Mouse (Mus musculus) liver, embryonic 16.5 days (tissue): ENCODE results near the gene Ccr5. TPM values are rescaled to one million over a fixed set of nuclear protein-coding genes. Genes with fewer than 3 reads are reported as not detected.
A peak's percentile ranks its signal among the peaks of the same experiment; 100 is the strongest.
"Not testable (repeated sequence)": the region's sequence is repeated elsewhere in the genome, so short reads cannot be mapped to it uniquely, and the experiment has no call there.

Experiments
- ATAC-seq: fragments of 200-750 bp; cut with Nextera tagmentation; 2 replicates; pipeline ENCODE4 v1.8.0; 2017; ENCODE audit warnings: low read depth, mild to moderate bottlenecking, moderate number of reproducible peaks, moderate library complexity
- H3K27ac ChIP-seq: fragments of 300-500 bp; sonication (generic); 2 replicates; pipeline ENCODE4 v1.5.1; 2014; ENCODE audit warnings: mild to moderate bottlenecking, low read length
- H3K27me3 ChIP-seq: fragments of 300-500 bp; sonication (generic); 2 replicates; pipeline ENCODE4 v1.6.1; 2014; ENCODE audit warnings: low read depth, low read length, mixed read lengths; ENCODE audit not compliant: control insufficient read depth, insufficient read depth
- H3K36me3 ChIP-seq: fragments of 300-500 bp; sonication (generic); 2 replicates; pipeline ENCODE4 v1.6.1; 2014; ENCODE audit warnings: mild to moderate bottlenecking; ENCODE audit not compliant: control insufficient read depth, insufficient read depth
- H3K4me1 ChIP-seq: fragments of 300-500 bp; sonication (generic); 2 replicates; pipeline ENCODE4 v1.6.1; 2014; ENCODE audit warnings: low read depth, low read length, mixed read lengths; ENCODE audit not compliant: control insufficient read depth
- H3K4me2 ChIP-seq: fragments of 300-500 bp; sonication (generic); 2 replicates; pipeline ENCODE4 v1.6.1; 2014; ENCODE audit warnings: low read depth, low read length, mixed read lengths
- H3K4me3 ChIP-seq: fragments of 300-500 bp; sonication (generic); 2 replicates; pipeline ENCODE4 v1.5.1; 2014; ENCODE audit warnings: low read depth, mild to moderate bottlenecking, low read length
- H3K9ac ChIP-seq: fragments of 300-500 bp; sonication (generic); 2 replicates; pipeline ENCODE4 v1.6.1; 2014; ENCODE audit warnings: low read depth, low read length
- H3K9me3 ChIP-seq: fragments of 300-500 bp; sonication (generic); replicated peaks from 2 replicates; pipeline ENCODE4 v1.6.1; 2016; ENCODE audit warnings: low read length; ENCODE audit not compliant: control insufficient read depth
- WGBS: fragments of 180-500 bp; shearing (Covaris S2); extraction: QIAGEN DNeasy Blood & Tissue Kit; methylation state at CpG from one replicate; pipeline ENCODE4 v1.1.7; 2014; ENCODE audit not compliant: insufficient replicate concordance; 5-methylcytosine and 5-hydroxymethylcytosine counted together
- polyA plus RNA-seq: library from polyadenylated mRNA; unstranded; fragments of >200 nt; fragmentation: Nextera tagmentation; extraction: Ambion mirVana; gene quantifications from 2 replicates; pipeline ENCODE4 v1.2.1, GENCODE M21; 2015

Gene Ccr5
- 2.2 and 2.6 TPM in 2 replicates for polyA plus RNA-seq

- no peak within 1 kb of the TSS for H3K4me3 ChIP-seq
- no peak within 1 kb of the TSS for H3K9ac ChIP-seq
Observed at GRCm38 (mm10) chr9:124121387-124122184, at the start of gene Ccr5. Ccr5 (plus strand) TSS chr9:124121543.

GRCm38 (mm10) chr9:124079803-124080202 is 41.5 kb upstream of the Ccr5 start:
- no peak overlapping the region for H3K4me3 ChIP-seq
- H3K27ac ChIP-seq, result no peak overlapping the region
- H3K27me3 ChIP-seq, result no peaks in the 10 kb centered on the region
- no peak overlapping the region for H3K9ac ChIP-seq
- no peaks in the 10 kb centered on the region for H3K9me3 ChIP-seq
- ATAC-seq, result no peak
- H3K36me3 ChIP-seq, result no peaks in the 10 kb centered on the region
- H3K4me2 ChIP-seq, result no peak overlapping the region
- WGBS, result 64% methylated on average over 4 of the region's 4 CpGs
- H3K4me1 ChIP-seq, result no peaks in the 10 kb centered on the region

More at GRCm38 (mm10) chr9:124121387-124122184, at the start of gene Ccr5:
- no peaks in the 10 kb centered on the region for H3K27me3 ChIP-seq
- no peaks in the 10 kb centered on the region for H3K36me3 ChIP-seq
- no peaks in the 10 kb centered on the region for H3K4me1 ChIP-seq
- no peak within 1 kb of the TSS for H3K4me2 ChIP-seq
- 47% methylated on average over 3 of the region's 3 CpGs for WGBS
- no peak for ATAC-seq
- H3K27ac ChIP-seq, result no peak within 1 kb of the TSS
- no peaks in the 10 kb centered on the region for H3K9me3 ChIP-seq

GRCm38 (mm10) chr9:124080471-124080870 is 40.9 kb upstream of the Ccr5 start:
- 85% methylated on average over 12 of the region's 13 CpGs for WGBS
- not testable (repeated sequence) for H3K27ac ChIP-seq, H3K4me2 ChIP-seq, H3K27me3 ChIP-seq, H3K9ac ChIP-seq, H3K36me3 ChIP-seq, H3K4me3 ChIP-seq, H3K9me3 ChIP-seq, H3K4me1 ChIP-seq, ATAC-seq

GRCm38 (mm10) chr9:124090441-124090840 is 30.9 kb upstream of the Ccr5 start:
- H3K9ac ChIP-seq, result no peak overlapping the region
- ATAC-seq, result no peak
- 63% methylated on average over 1 of the region's 1 CpGs for WGBS
- H3K4me2 ChIP-seq, result no peak overlapping the region
- no peak overlapping the region for H3K4me3 ChIP-seq
- no peaks in the 10 kb centered on the region for H3K9me3 ChIP-seq
- H3K36me3 ChIP-seq, result no peaks in the 10 kb centered on the region
- H3K27ac ChIP-seq, result no peak overlapping the region
- H3K4me1 ChIP-seq, result no peaks in the 10 kb centered on the region
- H3K27me3 ChIP-seq, result no peaks in the 10 kb centered on the region

- Histone ChIP-seq H3K27ac (no peak overlapping the region), H3K9me3 (no peaks in the 10 kb centered on the region), H3K36me3 (no peaks in the 10 kb centered on the region), H3K4me1 (peaks cover 4% of the 10 kb centered on the region; the same call in 1 of the 2 replicates), H3K9ac (no peak overlapping the region), H3K4me3 (no peak overlapping the region), H3K4me2 (no peak overlapping the region), H3K27me3 (no peaks in the 10 kb centered on the region)
- WGBS, result 59% methylated on average over 1 of the region's 1 CpGs
- ATAC-seq, result no peak
Observed at GRCm38 (mm10) chr9:124099127-124099526, 22.2 kb upstream of the Ccr5 start.

- Histone ChIP-seq H3K36me3 (no peaks in the 10 kb centered on the region), H3K4me2 (no peak overlapping the region), H3K4me1 (peaks cover 4% of the 10 kb centered on the region; the same call in 1 of the 2 replicates), H3K4me3 (no peak overlapping the region), H3K27ac (no peak overlapping the region), H3K27me3 (no peaks in the 10 kb centered on the region), H3K9ac (no peak overlapping the region), H3K9me3 (no peaks in the 10 kb centered on the region)
- ATAC-seq, result no peak
- 35% methylated on average over 1 of the region's 1 CpGs for WGBS
Observed at GRCm38 (mm10) chr9:124100357-124100756, 21.0 kb upstream of the Ccr5 start.

- Histone ChIP-seq H3K27me3 (no peaks in the 10 kb centered on the region), H3K36me3 (no peaks in the 10 kb centered on the region), H3K4me1 (peaks cover 4% of the 10 kb centered on the region; the same call in 1 of the 2 replicates), H3K9me3 (no peaks in the 10 kb centered on the region), H3K27ac (no peak within 1 kb of the TSS), H3K9ac (no peak within 1 kb of the TSS), H3K4me3 (no peak within 1 kb of the TSS), H3K4me2 (no peak within 1 kb of the TSS)
- 68% methylated on average over 4 of the region's 4 CpGs for WGBS
- ATAC-seq, result no peak
Observed at GRCm38 (mm10) chr9:124101723-124102122, 19.6 kb upstream of the Ccr5 start, which contains the start of gene Ccr2. Ccr2 (plus strand) TSS chr9:124101950.

- no peak overlapping the region for H3K9ac ChIP-seq
- H3K4me3 ChIP-seq, result no peak overlapping the region
- peak; percentile 43 for ATAC-seq
- peaks cover 4% of the 10 kb centered on the region; the same call in 1 of the 2 replicates for H3K4me1 ChIP-seq
- H3K4me2 ChIP-seq, result no peak overlapping the region
- no peaks in the 10 kb centered on the region for H3K36me3 ChIP-seq
- H3K27ac ChIP-seq, result no peak overlapping the region
- H3K27me3 ChIP-seq, result no peaks in the 10 kb centered on the region
- H3K9me3 ChIP-seq, result no peaks in the 10 kb centered on the region
- WGBS, result 16% methylated on average over 1 of the region's 1 CpGs
Observed at GRCm38 (mm10) chr9:124103199-124103598, 18.1 kb upstream of the Ccr5 start.

- Histone ChIP-seq H3K9ac (no peak overlapping the region), H3K4me3 (no peak overlapping the region), H3K9me3 (no peaks in the 10 kb centered on the region), H3K4me1 (peaks cover 8% of the 10 kb centered on the region), H3K36me3 (no peaks in the 10 kb centered on the region), H3K27me3 (no peaks in the 10 kb centered on the region), H3K4me2 (no peak overlapping the region), H3K27ac (no peak overlapping the region)
- ATAC-seq, result no peak
Observed at GRCm38 (mm10) chr9:124105196-124105595, 16.1 kb upstream of the Ccr5 start.
